Mouse (Mus musculus): Measurements from ENCODE around the gene Snx12. TPM values are rescaled to one million over a fixed set of nuclear protein-coding genes. Genes with fewer than 3 reads are reported as not detected.
A peak's percentile ranks its signal among the peaks of the same experiment; 100 is the strongest.
"Not testable (repeated sequence)": the region's sequence is repeated elsewhere in the genome, so short reads cannot be mapped to it uniquely, and the experiment has no call there.

The Snx12 gene
- total RNA-seq, 2 experiments from 2014 or later = 81.5 to 88.3 TPM

GRCm38 (mm10) chrX:101131992-101132791, 90.2 kb downstream of the Snx12 start:
- peak in 1 of 2 experiments; percentile 4 for DNase-seq

- peak; percentile 39 to 55 for DNase-seq
These were observed 91.4 kb downstream of the Snx12 start for GRCm38 (mm10) chrX:101131001-101131400.

GRCm38 (mm10) chrX:101128559-101128958, 93.8 kb downstream of the Snx12 start:
- DNase-seq = no peak

GRCm38 (mm10) chrX:101126977-101127376, 95.4 kb downstream of the Snx12 start:
- no peak for DNase-seq

- DNase-seq = no peak
These were observed 95.8 kb downstream of the Snx12 start for GRCm38 (mm10) chrX:101126474-101126955.

GRCm38 (mm10) chrX:101120546-101120945, 101.8 kb downstream of the Snx12 start:
- DNase-seq = no peak

GRCm38 (mm10) chrX:101085920-101086319, 136.4 kb downstream of the Snx12 start, which contains the start of gene Slc7a3:
TSS of gene Slc7a3 (minus strand) at chrX:101086020.
- no peak for DNase-seq

- DNase-seq = not testable (repeated sequence)
These were observed 137.2 kb downstream of the Snx12 start for GRCm38 (mm10) chrX:101085211-101085610.

GRCm38 (mm10) chrX:101084192-101084591, 138.2 kb downstream of the Snx12 start:
- no peak for DNase-seq

GRCm38 (mm10) chrX:101065245-101065644, 157.1 kb downstream of the Snx12 start:
- no peak for DNase-seq

- peak in 1 of 2 experiments; percentile 18 for DNase-seq
These were observed 158.9 kb downstream of the Snx12 start for GRCm38 (mm10) chrX:101063503-101063902.

GRCm38 (mm10) chrX:101059541-101059940, 162.8 kb downstream of the Snx12 start, which contains the start of gene Tex11:
TSS of gene Tex11 (minus strand) at chrX:101059667.
- DNase-seq = no peak

Other genes starting within 250 kb of the Snx12 start
- gene Tex11, start 162.9 kb downstream of the Snx12 start, total RNA-seq (2021) = not detected
- gene Slc7a3, start 136.5 kb downstream of the Snx12 start, total RNA-seq (2021) = 1 to 10 TPM; 4.8 to 6.8 TPM
- 10 to 100 TPM; 21.3 to 25.4 TPM for gene Foxo4, start 32.0 kb upstream of the Snx12 start, total RNA-seq (2021)
- gene Gm614, start 41.4 kb upstream of the Snx12 start, total RNA-seq (2021) = not detected
- 1 to 10 TPM in 1 of 2 experiments, under 1 TPM in 1; 0.90 to 1.6 TPM for gene Il2rg, start 45.7 kb upstream of the Snx12 start, total RNA-seq (2021)
- gene Gm20489, start 46.5 kb upstream of the Snx12 start, total RNA-seq (2021) = not detected
- gene Med12, start 51.5 kb upstream of the Snx12 start, total RNA-seq (2021) = 10 to 100 TPM; 23.1 to 26.5 TPM
- gene Nlgn3, start 76.6 kb upstream of the Snx12 start, total RNA-seq (2021) = 100 to 1,000 TPM; 186 to 189 TPM
- 10 to 100 TPM; 10.3 to 13.0 TPM for gene Gjb1, start 153.8 kb upstream of the Snx12 start, total RNA-seq (2021)
- 100 to 1,000 TPM; 159 to 175 TPM for gene Zmym3, start 198.3 kb upstream of the Snx12 start, total RNA-seq (2021)
- 100 to 1,000 TPM; 135 to 149 TPM for gene Nono, start 206.8 kb upstream of the Snx12 start, total RNA-seq (2021)
- 1 to 10 TPM; 1.0 to 1.4 TPM for gene Itgb1bp2, start 226.5 kb upstream of the Snx12 start, total RNA-seq (2021)

Measured in layer of hippocampus, postnatal 36 days (tissue).